Mouse (Mus musculus) layer of hippocampus, postnatal 25 days (tissue): ENCODE results near the gene Ssbp2. TPM values are rescaled to one million over a fixed set of nuclear protein-coding genes. Genes with fewer than 3 reads are reported as not detected.
A peak's percentile ranks its signal among the peaks of the same experiment; 100 is the strongest.

ENCODE experiments used
- DNase-seq, 2 experiments: peaks; one replicate each; pipeline ENCODE4 v3.0.0; 2022; ENCODE audit warnings: mixed read lengths in 2 of 2, low spot score in 1 of 2; ENCODE audit errors: extremely low spot score in 1 of 2
- total RNA-seq, 2 experiments: library from RNA; stranded (reverse); gene quantifications; 2 replicates each; pipeline ENCODE4 v1.2.3; 2021

Ssbp2 gene
- total RNA-seq, 2 experiments from 2014 or later = 102 to 121 TPM

DNA sequence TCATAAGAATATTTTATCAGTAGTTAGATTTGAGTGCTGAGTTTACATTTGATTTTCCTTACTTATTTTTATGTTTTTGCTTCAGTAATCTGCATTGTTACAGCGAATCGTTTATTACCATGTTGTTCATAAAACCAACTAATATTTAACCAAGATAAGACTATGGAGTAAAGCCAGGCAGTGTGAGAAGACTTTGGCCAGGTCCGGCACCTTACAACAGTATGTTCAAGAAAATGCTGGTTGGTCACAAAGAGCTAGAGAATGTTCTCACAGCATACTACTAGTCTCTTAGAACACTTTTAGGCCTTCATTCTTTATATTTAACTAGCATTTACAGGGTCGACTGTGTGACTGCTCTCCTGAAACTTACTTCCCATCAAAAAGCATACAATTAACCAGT, 152.5 kb downstream of the Ssbp2 start:
- DNase-seq = no peak

DNA sequence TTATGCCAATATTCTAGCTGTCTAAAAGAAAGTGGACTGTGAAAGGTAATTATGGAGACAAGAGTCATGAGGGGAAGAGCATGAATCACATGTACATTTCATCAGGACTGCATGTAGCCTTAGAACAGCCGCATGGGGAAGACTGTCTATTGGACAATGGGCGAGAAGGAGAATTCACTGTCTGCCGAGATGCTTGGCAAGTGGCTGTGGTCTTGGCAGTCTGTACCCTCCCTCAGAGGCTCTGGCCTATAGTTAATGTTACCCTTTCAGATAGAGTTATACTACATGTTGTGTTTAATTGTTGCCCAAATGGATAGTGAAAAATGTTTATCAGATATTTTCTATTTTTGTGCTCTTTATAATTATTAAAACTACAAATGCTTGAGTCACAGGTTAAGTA, 156.0 kb downstream of the Ssbp2 start:
- no peak for DNase-seq

- no peak for DNase-seq
Observed at GRCm38 (mm10) chr13:91616876-91617275, 156.8 kb downstream of the Ssbp2 start.

DNA sequence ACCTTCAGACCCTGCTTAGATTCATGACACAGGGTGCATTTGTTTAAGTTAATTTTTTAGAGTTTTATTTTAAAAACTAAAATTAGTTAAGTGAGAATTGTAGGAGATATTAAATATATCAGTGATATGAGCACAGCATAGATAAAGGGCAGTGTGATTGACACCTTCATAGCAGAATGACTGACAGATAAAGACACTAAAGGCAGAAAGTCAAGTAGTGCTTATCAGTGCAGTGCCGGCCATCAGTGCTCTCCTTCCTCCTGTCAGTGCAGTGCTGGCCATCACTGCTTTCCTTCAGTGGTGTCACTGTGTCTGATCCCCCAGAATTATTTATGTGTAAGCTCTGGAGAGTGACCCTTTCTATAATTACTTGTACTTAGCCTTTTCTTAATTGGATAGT, 159.3 kb downstream of the Ssbp2 start:
- no peak for DNase-seq

DNA sequence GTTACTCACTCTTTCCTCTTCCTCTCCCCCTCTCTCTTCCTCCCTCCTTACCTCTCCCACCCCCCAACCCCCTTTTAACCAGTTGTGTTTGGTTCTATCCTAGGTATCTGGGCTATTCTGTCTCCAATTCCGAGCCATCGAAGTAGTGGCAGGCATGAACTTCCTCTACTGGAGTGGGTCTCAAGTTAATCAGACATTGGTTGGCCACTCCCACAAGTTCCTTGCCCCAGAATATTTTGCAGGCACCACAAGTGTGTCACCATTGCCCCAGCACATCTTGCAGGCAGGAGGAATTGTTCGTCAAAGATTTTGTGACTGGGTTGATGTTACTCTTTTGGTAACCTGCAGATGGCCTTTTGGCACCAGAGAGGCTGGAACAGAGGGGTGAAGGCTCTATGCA, 160.5 kb downstream of the Ssbp2 start:
- no peak for DNase-seq

- no peak for DNase-seq
Observed at GRCm38 (mm10) chr13:91631291-91631799, 171.3 kb downstream of the Ssbp2 start.

DNA sequence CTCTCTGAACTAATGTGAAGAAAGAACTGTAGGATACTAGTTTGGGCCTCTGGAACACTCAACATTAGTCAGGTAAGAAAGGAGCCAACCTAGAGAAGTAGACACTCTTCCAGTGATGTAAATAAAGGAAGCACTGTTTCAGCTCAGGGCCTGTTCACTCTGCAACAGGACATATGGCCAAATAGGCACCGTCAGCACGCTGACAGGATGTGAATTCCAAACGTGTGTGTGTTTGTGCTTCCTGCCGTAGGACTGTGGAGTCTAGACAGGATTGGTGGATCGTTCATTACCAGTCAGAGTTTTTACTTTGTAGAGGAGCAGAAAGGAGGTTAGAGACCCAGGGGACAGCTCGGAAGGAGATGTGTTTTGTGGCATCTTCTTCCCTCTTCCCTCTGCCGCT, 174.0 kb downstream of the Ssbp2 start:
- DNase-seq = no peak

DNA sequence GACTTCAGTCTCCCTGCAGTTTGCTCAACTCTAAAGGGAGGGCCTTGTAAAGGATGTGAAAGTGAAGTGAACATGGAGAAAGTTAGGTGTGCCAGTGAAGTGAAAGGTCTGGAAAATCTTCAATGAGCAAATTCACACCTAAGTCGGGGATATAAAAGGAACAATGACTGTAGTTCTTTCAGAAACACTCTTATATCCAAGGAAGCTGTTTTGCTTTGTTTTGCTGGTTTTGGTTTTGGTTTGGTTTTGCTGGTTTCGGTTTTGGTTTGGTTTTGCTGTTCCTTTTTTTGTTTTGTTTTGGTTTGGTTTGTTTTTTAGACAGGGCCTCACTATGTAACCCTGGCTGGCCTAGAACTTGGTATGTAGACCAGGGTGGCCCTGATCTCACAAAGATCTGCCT, 175.9 kb downstream of the Ssbp2 start:
- no peak for DNase-seq

- peak; percentile 51 to 90 for DNase-seq
Observed at GRCm38 (mm10) chr13:91636814-91637213, 176.7 kb downstream of the Ssbp2 start.

DNA sequence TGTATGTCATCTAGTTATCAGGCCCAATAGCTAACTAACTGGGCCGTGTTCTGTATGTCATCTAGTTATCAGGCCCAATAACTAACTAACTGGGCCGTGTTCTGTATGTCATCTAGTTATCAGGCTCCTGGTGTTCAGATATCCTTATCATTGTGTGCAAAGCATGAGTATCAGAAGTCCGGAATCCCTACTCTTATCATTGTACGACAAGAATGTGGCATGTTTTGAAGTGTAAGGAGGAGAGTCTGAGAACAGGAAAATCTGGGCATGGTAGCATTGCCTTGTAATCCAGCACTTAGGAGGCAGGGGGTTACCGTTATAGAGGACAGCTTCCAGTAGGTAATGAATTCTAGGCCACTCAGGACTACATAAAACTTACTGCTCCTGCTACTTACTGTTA, 178.8 kb downstream of the Ssbp2 start:
- DNase-seq = no peak

DNA sequence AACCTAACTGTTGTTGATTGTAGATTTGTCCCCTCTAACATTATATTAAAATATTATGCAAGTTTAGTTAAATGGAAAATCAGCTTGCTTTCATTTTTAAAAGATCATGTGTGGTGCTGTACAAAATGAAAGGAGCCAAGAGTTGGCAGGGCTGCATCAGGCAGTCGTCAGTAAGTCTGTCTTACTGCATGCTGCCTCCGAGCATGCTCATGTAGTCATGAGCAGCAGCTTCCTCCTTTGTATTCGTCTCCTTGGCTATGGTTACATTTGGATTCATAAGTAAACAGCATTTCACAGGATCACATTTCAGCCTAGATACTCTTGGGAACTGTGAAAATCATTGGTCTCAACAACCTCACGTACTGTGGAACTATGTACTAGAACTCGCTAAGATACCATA, 180.1 kb downstream of the Ssbp2 start:
- no peak for DNase-seq

- DNase-seq = peak in 1 of 2 experiments; percentile 18
Observed at GRCm38 (mm10) chr13:91648240-91648639, 188.2 kb downstream of the Ssbp2 start.

- DNase-seq = no peak
Observed at GRCm38 (mm10) chr13:91649926-91650325, 189.8 kb downstream of the Ssbp2 start.

GRCm38 (mm10) chr13:91661068-91661795, 201.1 kb downstream of the Ssbp2 start:
- DNase-seq = no peak

DNA sequence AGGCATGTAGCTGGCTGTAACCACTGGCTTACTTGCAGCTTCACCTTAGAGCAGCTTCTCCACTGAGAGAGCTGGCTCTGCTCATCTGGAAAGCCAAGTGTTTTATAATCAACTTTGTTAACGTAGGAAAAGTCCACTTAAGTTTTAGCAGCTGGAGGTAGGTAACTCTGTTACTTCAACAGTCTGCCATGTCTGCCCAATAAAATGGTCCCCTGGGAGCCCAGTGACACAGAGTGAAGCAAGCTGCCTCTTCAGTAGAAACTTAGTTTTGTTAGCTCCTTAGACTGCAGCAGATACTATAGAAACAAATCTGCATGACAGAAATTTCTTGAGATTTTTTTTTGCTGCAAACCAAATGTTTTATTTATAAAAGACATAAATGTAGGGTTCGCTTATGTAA, 202.7 kb downstream of the Ssbp2 start:
- DNase-seq = no peak

GRCm38 (mm10) chr13:91673241-91673640, 213.2 kb downstream of the Ssbp2 start:
- DNase-seq = no peak

- no peak for DNase-seq
Observed at GRCm38 (mm10) chr13:91680764-91681437, 220.8 kb downstream of the Ssbp2 start.

- DNase-seq = no peak
Observed at GRCm38 (mm10) chr13:91681474-91681873, 221.4 kb downstream of the Ssbp2 start.

DNA sequence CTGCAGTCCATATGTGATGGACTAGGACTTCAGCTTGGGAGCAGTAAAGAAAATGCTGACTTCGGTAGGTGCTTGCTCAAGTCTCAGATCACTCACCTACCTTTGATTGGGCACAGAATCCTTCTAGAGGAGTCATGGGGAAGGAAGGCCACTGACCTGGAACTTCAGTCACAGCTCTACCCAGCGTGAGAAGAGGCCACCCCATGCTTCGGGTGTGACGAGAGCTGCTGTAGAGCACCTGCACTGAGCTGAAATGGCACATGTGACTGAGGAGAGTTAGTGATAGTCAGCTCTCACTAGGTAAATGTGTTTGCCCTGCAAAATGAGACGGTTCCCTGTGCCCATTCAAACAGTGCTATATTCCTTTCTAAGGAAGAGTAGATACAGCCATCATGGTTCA, 230.0 kb downstream of the Ssbp2 start:
- DNase-seq = no peak

- DNase-seq = no peak
Observed at GRCm38 (mm10) chr13:91693615-91694014, 233.5 kb downstream of the Ssbp2 start.

GRCm38 (mm10) chr13:91695406-91695805, 235.3 kb downstream of the Ssbp2 start:
- DNase-seq = no peak

- DNase-seq = no peak
Observed at GRCm38 (mm10) chr13:91696109-91696645, 236.1 kb downstream of the Ssbp2 start.
